Mouse (Mus musculus): ENCODE measurements around the gene Azin2.

Azin2 gene

GRCm38 (mm10) chr4:128894112-128894511 is 68.1 kb downstream of the Azin2 start:
- peak; percentile 55 for DNase-seq

- DNase-seq: no peak
Measured at GRCm38 (mm10) chr4:128892188-128892587, 70.1 kb downstream of the Azin2 start.

DNA sequence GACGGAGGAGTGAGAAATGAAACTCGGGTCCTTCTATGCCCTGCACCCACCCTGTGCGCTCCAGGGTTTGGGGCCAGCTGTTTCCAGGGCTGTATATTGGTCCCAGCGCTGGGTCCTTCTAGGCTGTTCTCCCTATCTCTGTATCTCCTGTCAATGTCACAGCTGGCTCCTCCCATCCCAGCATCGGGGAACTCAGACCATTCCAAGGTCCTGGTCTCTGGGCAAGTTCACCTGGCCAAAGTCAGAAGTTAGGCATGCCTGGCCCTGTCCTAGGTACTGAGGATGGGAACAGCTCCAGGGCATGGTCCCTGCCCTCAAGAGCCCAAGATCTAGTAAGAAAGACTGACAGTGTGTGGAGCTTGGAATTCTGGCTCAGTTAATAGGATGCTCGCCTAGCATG is 70.5 kb downstream of the Azin2 start:
- peak; percentile 69 for DNase-seq

- peak; percentile 98 for DNase-seq
Measured at GRCm38 (mm10) chr4:128891157-128891556, 71.1 kb downstream of the Azin2 start.

- peak; percentile 63 for DNase-seq
Measured at GRCm38 (mm10) chr4:128889752-128890630, 72.3 kb downstream of the Azin2 start.

GRCm38 (mm10) chr4:128888436-128888990 is 73.7 kb downstream of the Azin2 start:
- no peak for DNase-seq

DNA sequence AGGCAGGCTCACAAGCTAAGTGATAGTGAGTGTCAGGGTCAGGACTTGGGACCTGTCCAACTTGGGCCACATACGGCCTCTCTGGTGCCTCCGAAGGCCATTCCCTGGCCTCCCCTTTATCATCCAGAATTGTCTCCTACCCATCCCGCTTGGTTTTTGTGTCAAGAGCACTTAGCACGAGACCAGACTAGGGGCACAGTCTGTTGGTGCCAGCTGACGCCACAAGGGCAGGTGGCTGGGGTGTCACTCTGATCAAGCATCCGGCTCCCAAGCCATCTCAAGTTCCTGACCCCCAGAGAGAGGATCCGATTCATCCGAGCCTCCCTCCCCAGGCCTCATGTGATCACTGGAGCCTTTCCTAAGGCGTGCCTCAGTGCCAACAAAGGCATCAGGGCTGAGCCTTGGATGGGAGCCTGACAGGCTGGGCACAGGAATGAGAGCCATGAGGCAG is 74.6 kb downstream of the Azin2 start:
- peak; percentile 98 for DNase-seq

DNA sequence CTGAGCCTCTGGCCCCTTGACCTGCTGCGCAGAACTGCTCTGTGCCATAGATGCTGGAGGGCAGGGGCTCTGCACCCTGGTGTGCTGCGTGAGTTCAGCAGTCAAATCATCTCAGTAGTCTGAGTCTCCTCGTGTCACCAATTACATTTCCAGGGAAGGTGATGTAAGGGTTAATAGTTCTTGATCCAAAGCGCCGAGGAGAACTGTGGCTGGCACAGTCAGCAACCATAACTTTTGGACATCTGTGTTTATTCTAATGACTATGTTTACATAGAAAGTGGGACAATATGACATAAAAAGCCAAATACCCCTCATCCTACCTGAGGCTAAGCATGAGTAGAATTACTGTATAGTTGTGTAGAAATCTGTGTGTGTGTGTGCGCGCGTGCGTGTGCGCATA is 75.2 kb downstream of the Azin2 start:
- no peak for DNase-seq

- peak; percentile 89 for DNase-seq
Measured at GRCm38 (mm10) chr4:128886571-128886970, 75.7 kb downstream of the Azin2 start.

- peak; percentile 64 for DNase-seq
Measured at GRCm38 (mm10) chr4:128885540-128885939, 76.7 kb downstream of the Azin2 start.

DNA sequence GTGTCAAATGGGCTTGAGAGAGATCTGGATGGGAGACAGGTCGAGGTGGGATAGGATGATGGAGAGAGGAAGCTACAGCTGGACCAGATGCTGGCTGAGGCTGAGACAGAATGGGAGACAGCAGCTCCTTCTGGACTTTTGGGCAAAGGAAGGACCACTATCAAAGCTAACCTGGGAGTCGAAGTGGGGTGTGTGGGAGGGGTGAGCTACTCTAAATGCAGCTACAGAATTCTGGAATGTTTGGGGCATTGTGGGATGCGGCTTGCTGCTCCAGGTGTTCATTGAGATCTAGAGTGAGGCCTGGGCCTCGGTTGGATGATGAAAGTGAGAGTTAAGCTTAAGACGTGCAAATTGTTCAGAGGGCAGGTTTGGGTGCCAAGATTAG is 77.5 kb downstream of the Azin2 start:
- peak; percentile 85 for DNase-seq

- DNase-seq: peak; percentile 68
Measured at GRCm38 (mm10) chr4:128883801-128884710, 78.2 kb downstream of the Azin2 start.

DNA sequence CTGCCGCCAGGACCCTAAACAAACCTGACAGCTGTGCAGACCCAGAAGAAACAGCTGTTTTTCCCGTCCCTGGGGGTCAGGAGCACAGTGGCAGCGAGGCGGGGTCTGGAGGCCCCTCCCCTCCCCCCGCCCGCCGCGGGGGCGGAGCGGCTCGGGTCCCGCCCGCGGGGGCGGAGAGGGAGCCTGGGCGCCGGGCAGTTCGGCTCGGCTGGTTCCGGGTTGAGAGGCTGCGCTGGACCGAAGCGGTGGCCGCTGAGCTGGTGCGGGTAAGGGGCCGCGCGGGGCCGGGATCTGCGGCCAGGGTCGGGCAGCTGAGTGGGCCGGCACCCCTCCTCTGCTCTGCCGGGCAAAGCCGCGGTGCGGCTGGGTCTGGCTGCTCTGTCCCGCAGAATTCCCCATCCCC is 78.9 kb downstream of the Azin2 start, which contains the start of gene Trim62:
TSS of gene Trim62 (plus strand) at position 202 of the 403 bp plus-strand sequence.
- DNase-seq: peak; percentile 84
